Mouse (Mus musculus) heart, adult 2 months (tissue): ENCODE results near the gene Lurap1. TPM values are rescaled to one million over a fixed set of nuclear protein-coding genes. Genes with fewer than 3 reads are reported as not detected.
A peak's percentile ranks its signal among the peaks of the same experiment; 100 is the strongest.

Experiments
- DNase-seq, 2 experiments: peaks; one replicate each; pipeline ENCODE4 v3.0.0; 2021
- H3K27ac ChIP-seq: fragments of 200-600 bp; 2 replicates; pipeline ENCODE4 v1.8.1; 2022
- H3K27me3 ChIP-seq: fragments of 200-500 bp; 2 replicates; pipeline ENCODE4 v1.6.1; 2012; ENCODE audit warnings: mild to moderate bottlenecking, low read length, inconsistent platforms, mixed read lengths; ENCODE audit not compliant: control insufficient read depth, insufficient read depth
- H3K36me3 ChIP-seq: fragments of 200-500 bp; 2 replicates; pipeline ENCODE4 v1.6.1; 2012; ENCODE audit warnings: low read length, inconsistent platforms; ENCODE audit not compliant: control insufficient read depth, insufficient read depth
- H3K4me1 ChIP-seq: fragments of 200-500 bp; 2 replicates; pipeline ENCODE4 v1.6.1; 2011; ENCODE audit warnings: low read length; ENCODE audit not compliant: control insufficient read depth, insufficient read depth
- H3K4me3 ChIP-seq: fragments of 200-600 bp; 2 replicates; pipeline ENCODE4 v1.8.1; 2022
- H3K79me2 ChIP-seq: fragments of 200-500 bp; replicated peaks from 2 replicates; pipeline ENCODE4 v1.6.1; 2012; ENCODE audit warnings: mild to moderate bottlenecking, inconsistent platforms, low read length, moderate library complexity, mixed read lengths; ENCODE audit not compliant: control insufficient read depth, insufficient read depth
- H3K9ac ChIP-seq: fragments of 200-500 bp; 2 replicates; pipeline ENCODE4 v1.6.1; 2012; ENCODE audit warnings: low read depth, mild to moderate bottlenecking, control low read depth, inconsistent platforms, low read length, mixed read lengths
- CTCF ChIP-seq: fragments of 200-600 bp; IDR thresholded peaks from 2 replicates; pipeline ENCODE4 v1.8.1; 2022; ENCODE audit warnings: antibody characterized with exemption, mild to moderate bottlenecking, moderate library complexity
- EP300 ChIP-seq: fragments of 200-500 bp; IDR thresholded peaks from 2 replicates; pipeline ENCODE4 v1.6.1; 2011; ENCODE audit warnings: low read depth, low read length, control low read depth; ENCODE audit not compliant: insufficient read depth
- POLR2A ChIP-seq: fragments of 200-500 bp; IDR thresholded peaks from 2 replicates; pipeline ENCODE4 v1.6.1; 2011; ENCODE audit warnings: mild to moderate bottlenecking, low read depth, low read length, control low read depth; ENCODE audit not compliant: insufficient read depth
- WGBS: fragments of 180-500 bp; shearing (Covaris S2); methylation state at CpG from one replicate; pipeline ENCODE4 v1.1.7; 2018; 5-methylcytosine and 5-hydroxymethylcytosine counted together
- intact Hi-C: fragments of 180-260 bp; cut with DNase I; formaldehyde crosslinking; loops from one replicate; pipeline ENCODE4 v1.15.1; 2025
- polyA plus RNA-seq: library from polyadenylated mRNA; depleted of rRNA; stranded (reverse); fragments of >200 nt; gene quantifications from 2 replicates; pipeline ENCODE4 v1.2.3, GENCODE M21; 2012
- total RNA-seq, 2 experiments: library from RNA; stranded (reverse); gene quantifications; 2 replicates each; pipeline ENCODE4 v1.2.3; 2021

The Lurap1 gene
- total and polyA plus RNA-seq, 3 experiments, result 2.0 to 5.4 (median 4.5) TPM

DNA sequence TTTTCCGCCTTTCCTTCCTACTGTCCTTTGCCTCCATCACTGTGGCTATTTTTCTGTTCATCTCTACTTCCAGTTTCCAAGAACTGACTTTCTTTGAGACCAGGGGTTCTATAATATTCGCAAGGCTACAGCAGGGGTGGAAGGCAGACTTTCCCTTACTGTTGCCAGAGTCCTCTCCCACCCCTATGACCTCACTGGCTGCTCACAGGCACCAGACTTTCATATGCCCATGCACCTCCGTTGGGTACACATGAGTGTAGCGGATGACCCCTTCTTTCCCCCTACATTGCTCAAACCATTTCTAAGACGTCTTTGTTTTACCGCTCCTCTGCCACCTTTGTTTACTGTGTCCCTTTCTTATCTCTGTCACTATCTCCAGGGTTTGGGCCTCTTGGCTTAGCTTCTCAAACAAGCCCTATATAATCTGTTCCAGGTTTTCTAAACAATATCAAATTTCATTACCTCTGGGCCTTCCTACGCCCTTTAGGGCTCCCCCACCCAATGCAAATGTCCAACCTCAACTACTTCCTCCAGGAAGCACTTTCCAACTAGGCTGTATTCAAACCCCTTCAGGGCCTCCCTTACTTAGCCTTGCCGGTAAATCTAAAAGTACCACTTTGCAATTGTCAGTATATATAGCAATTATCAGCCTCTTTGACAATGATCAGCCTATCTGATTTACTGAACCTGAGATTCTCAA lies 14.7 kb upstream of the Lurap1 start:
- Histone ChIP-seq H3K79me2 (no peaks in the 10 kb centered on the region), H3K27me3 (no peaks in the 10 kb centered on the region)

DNA sequence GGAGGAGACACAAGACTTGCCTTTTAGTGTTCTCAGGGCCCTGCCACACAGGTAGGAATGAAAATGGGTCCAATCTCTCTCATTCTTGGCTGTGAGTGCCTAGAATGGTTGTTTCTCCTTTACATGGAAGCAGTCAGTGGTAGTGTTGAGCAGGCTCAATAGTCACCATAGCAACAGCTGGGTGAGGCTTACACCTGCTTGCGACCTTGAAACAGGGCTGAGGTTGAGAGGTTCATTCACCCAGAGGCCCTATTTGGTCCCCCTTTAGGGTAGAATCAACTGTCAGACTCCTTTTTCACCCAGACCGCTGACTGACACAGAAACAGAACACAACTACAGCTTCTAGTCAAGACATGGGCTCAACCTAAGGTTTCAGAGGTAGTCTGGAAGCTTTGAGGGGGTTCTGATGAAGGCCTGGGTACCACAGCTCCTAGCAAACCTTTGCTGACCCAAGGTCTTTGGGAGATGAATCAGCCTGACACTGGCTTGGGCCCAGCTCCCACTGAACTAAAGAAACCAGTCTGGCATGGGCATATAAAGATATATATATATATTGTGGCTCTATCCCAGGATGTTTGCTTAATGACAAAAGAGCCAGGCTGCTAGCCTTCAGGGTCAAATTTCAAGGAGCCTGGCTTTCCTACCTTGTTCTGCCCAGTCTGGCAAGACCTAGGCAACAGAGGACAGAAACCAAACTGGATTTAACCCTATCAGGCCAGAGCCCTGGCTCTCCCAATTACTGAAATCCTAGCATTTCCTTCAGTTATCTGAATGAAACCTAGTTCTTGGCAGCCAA lies 13.8 kb upstream of the Lurap1 start:
- DNase-seq, result no peak
- H3K4me1 ChIP-seq, result peaks cover 10% of the 10 kb centered on the region
- no peaks in the 10 kb centered on the region for H3K27me3 ChIP-seq
- H3K36me3 ChIP-seq, result no peaks in the 10 kb centered on the region
- no peak overlapping the region for H3K9ac ChIP-seq
- WGBS, result 84% methylated on average over 2 of the region's 2 CpGs
- H3K79me2 ChIP-seq, result no peaks in the 10 kb centered on the region
- no peak overlapping the region for H3K27ac ChIP-seq
- H3K4me3 ChIP-seq, result no peak overlapping the region
- TF ChIP-seq EP300 (no peak), POLR2A (no peak), CTCF (no peak)
- intact Hi-C loops, result no loop called here

More for the DNA sequence above, 14.7 kb upstream of the Lurap1 start:
- no peak for TF ChIP-seq POLR2A
- TF ChIP-seq EP300, result no peak
- no peak for TF ChIP-seq CTCF
- Histone ChIP-seq H3K9ac (no peak overlapping the region), H3K4me3 (no peak overlapping the region), H3K4me1 (peaks cover 9% of the 10 kb centered on the region), H3K27ac (no peak overlapping the region), H3K36me3 (no peaks in the 10 kb centered on the region)
- no peak for DNase-seq
- intact Hi-C loops, result no loop called here
- 76% methylated on average over 8 of the region's 8 CpGs for WGBS

DNA sequence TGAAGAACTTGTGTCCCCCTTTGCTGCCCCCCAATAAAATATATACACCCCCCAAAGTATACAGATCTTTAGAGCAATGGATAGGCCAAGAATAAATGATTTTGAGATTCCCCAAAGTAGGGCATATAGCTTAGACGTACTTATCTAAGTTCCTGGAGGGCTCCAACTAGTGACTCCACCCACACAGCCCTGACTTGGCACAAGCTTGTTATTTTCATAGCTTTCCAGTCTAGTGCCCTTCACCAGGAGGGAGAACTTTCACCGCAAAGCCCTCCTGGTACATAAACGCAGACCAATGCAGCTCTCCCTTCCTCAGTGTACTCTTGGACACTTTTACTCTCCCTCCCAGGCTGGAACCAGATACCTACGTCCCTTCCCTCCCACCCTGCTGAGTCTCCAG lies 11.0 kb upstream of the Lurap1 start:
- Histone ChIP-seq H3K27me3 (no peaks in the 10 kb centered on the region), H3K9ac (no peak overlapping the region), H3K4me1 (peaks cover 7% of the 10 kb centered on the region), H3K36me3 (no peaks in the 10 kb centered on the region), H3K27ac (no peak overlapping the region), H3K79me2 (no peaks in the 10 kb centered on the region), H3K4me3 (no peak overlapping the region)
- 41% methylated on average over 4 of the region's 4 CpGs for WGBS
- DNase-seq, result no peak
- intact Hi-C loops, result no loop called here
- TF ChIP-seq CTCF (no peak), EP300 (no peak), POLR2A (no peak)

DNA sequence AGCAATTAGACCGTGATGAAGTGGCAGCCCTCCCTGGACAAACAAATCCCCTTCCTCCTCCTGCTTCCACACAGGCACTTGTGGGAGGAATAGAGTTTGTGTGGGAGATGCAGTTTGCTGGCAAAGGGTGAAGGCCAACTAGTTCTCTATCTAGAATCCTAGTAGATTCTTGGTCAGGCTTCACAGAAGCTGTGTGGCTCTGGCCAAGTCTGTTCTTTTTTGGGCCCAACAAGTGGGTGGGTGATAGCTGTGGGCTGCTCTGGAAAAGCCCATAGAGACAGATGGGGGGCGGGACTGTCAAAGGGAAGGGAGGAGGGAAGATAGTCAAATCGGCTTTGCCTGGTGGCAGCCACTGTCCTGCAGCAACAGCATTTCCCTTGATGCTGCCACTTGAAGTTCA lies 9.6 kb upstream of the Lurap1 start:
- intact Hi-C loops, result no loop called here
- Histone ChIP-seq H3K36me3 (no peaks in the 10 kb centered on the region), H3K9ac (no peak overlapping the region), H3K79me2 (no peaks in the 10 kb centered on the region), H3K4me3 (no peak overlapping the region), H3K4me1 (peaks cover 7% of the 10 kb centered on the region), H3K27me3 (no peaks in the 10 kb centered on the region), H3K27ac (no peak overlapping the region)
- WGBS, result 31% methylated on average over 3 of the region's 3 CpGs
- TF ChIP-seq CTCF, result no peak
- no peak for DNase-seq

DNA sequence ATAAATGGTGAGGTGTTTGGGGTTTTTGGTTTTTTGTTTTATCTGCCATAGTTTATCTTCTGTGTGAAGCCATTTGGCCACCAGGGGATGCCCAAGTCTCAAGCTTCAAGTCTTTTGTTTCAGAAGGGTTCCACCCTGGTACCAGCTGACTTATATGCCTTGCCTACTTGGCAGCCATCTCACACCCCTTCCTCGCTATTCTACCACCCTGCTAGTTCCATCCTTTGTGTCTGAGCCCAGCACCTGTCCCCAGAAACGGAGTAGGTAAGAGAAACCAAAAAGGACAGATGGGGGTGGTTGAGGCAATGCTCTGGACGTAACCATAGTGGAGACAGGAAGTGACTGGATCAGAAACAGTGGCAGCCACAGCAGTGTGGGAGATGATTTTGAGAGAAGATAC lies 8.8 kb upstream of the Lurap1 start:
- no peak overlapping the region for H3K9ac ChIP-seq
- peaks cover 7% of the 10 kb centered on the region for H3K4me1 ChIP-seq
- H3K36me3 ChIP-seq, result no peaks in the 10 kb centered on the region
- 52% methylated on average over 3 of the region's 3 CpGs for WGBS
- intact Hi-C loops, result no loop called here
- no peak overlapping the region for H3K4me3 ChIP-seq
- no peaks in the 10 kb centered on the region for H3K27me3 ChIP-seq
- H3K27ac ChIP-seq, result no peak overlapping the region
- DNase-seq, result no peak
- TF ChIP-seq CTCF, result peak; percentile 59
- no peak for TF ChIP-seq EP300
- H3K79me2 ChIP-seq, result no peaks in the 10 kb centered on the region

DNA sequence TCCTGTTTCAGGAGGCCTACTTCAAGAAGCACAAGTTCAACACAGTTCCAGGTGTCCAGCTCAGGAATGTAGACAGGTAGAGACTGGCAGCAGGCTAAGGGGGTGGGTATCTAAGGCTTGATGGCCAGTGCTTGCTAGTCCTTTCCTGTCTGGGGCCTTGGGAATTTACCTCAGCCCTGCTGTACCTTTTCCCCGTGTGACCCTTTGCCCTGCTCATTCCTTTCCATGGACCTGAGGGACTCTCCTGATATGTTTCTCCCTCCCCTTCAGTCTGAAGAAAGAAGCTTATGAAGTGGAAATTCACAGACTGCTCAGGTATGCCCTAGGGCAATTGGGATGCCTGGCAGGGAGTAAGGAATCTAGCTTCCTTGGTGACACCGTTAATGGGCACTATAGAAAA lies 6.7 kb upstream of the Lurap1 start:
- H3K36me3 ChIP-seq, result no peaks in the 10 kb centered on the region
- no peaks in the 10 kb centered on the region for H3K27me3 ChIP-seq
- intact Hi-C loops, result no loop called here
- no peak for DNase-seq
- TF ChIP-seq POLR2A (no peak), CTCF (no peak), EP300 (no peak)
- H3K4me3 ChIP-seq, result no peak overlapping the region
- H3K27ac ChIP-seq, result no peak overlapping the region
- H3K9ac ChIP-seq, result no peak overlapping the region
- WGBS, result 86% methylated on average over 2 of the region's 2 CpGs
- peaks cover 7% of the 10 kb centered on the region for H3K4me1 ChIP-seq
- no peaks in the 10 kb centered on the region for H3K79me2 ChIP-seq
